Mouse (Mus musculus) midbrain, embryonic 14.5 days (tissue): Measurements from ENCODE around the gene Nr0b2. TPM values are rescaled to one million over a fixed set of nuclear protein-coding genes. Genes with fewer than 3 reads are reported as not detected.

ENCODE experiments used
- ATAC-seq: fragments of 200-750 bp; cut with Nextera tagmentation; 2 replicates; pipeline ENCODE4 v1.8.0; 2017; ENCODE audit warnings: moderate number of reproducible peaks, moderate library complexity; ENCODE audit not compliant: low FRiP score, low TSS enrichment
- DNase-seq: peaks from one replicate; pipeline ENCODE4 v3.0.0-alpha.2; 2015
- H3K27ac ChIP-seq: fragments of 300-500 bp; sonication (generic); replicated peaks from 2 replicates; pipeline ENCODE4 v1.5.1; 2014; ENCODE audit warnings: mild to moderate bottlenecking, low read depth, low read length, moderate library complexity
- H3K27me3 ChIP-seq: fragments of 300-500 bp; sonication (generic); 2 replicates; pipeline ENCODE4 v1.6.1; 2014; ENCODE audit warnings: low read length, control low read depth, mixed read lengths; ENCODE audit not compliant: control insufficient read depth, insufficient read depth
- H3K36me3 ChIP-seq: fragments of 300-500 bp; sonication (generic); 2 replicates; pipeline ENCODE4 v1.6.1; 2014; ENCODE audit warnings: low read length, control low read depth; ENCODE audit not compliant: control insufficient read depth, insufficient read depth
- H3K4me1 ChIP-seq: fragments of 300-500 bp; sonication (generic); 2 replicates; pipeline ENCODE4 v1.6.1; 2014; ENCODE audit warnings: mild to moderate bottlenecking, antibody characterized with exemption, low read length, control low read depth; ENCODE audit not compliant: control insufficient read depth, insufficient read depth
- H3K4me2 ChIP-seq: fragments of 300-500 bp; sonication (generic); 2 replicates; pipeline ENCODE4 v1.6.1; 2014; ENCODE audit warnings: mild to moderate bottlenecking, low read length, moderate library complexity
- H3K4me3 ChIP-seq: fragments of 300-500 bp; sonication (generic); replicated peaks from 2 replicates; pipeline ENCODE4 v1.5.1; 2014; ENCODE audit warnings: low read depth, low read length
- H3K9ac ChIP-seq: fragments of 300-500 bp; sonication (generic); replicated peaks from 2 replicates; pipeline ENCODE4 v1.6.1; 2014; ENCODE audit warnings: mild to moderate bottlenecking, low read length, moderate library complexity
- H3K9me3 ChIP-seq: fragments of 300-500 bp; sonication (generic); 2 replicates; pipeline ENCODE4 v1.6.1; 2016; ENCODE audit warnings: low read length, control low read depth, mixed read lengths; ENCODE audit not compliant: control insufficient read depth
- WGBS: fragments of 180-500 bp; shearing (Covaris S2); extraction: QIAGEN DNeasy Blood & Tissue Kit; methylation state at CpG from one replicate; pipeline ENCODE4 v1.1.7; 2014; 5-methylcytosine and 5-hydroxymethylcytosine counted together
- microRNA-seq: library from miRNA; unstranded; fragments of <30 nt; microRNA quantifications from one replicate; pipeline ENCODE4, GENCODE M21; 2016
- polyA plus RNA-seq: library from polyadenylated mRNA; unstranded; fragments of >200 nt; fragmentation: Nextera tagmentation; extraction: Ambion mirVana; gene quantifications from 2 replicates; pipeline ENCODE4 v1.2.1, GENCODE M21; 2014

Gene Nr0b2
- polyA plus RNA-seq, 1 experiment from 2014 or later: not detected

GRCm38 (mm10) chr4:133605330-133605729 is 52.2 kb downstream of the Nr0b2 start:
- ATAC-seq: no peak
- Histone ChIP-seq H3K9me3 (no peaks in the 10 kb centered on the region), H3K36me3 (peaks cover 49% of the 10 kb centered on the region), H3K4me1 (no peaks in the 10 kb centered on the region), H3K4me3 (no peak overlapping the region), H3K9ac (no peak overlapping the region), H3K27ac (no peak overlapping the region), H3K27me3 (peaks cover 17% of the 10 kb centered on the region), H3K4me2 (no peak overlapping the region)
- no peak for DNase-seq
- 58% methylated on average over 9 of the region's 9 CpGs for WGBS

Small RNA genes within 50 kb of the gene (microRNA-seq; reads per million reads assigned to microRNA genes)
- not detected for gene Gm23158

Other genes starting within 250 kb of the Nr0b2 start
- gene Wdtc1, start 199.9 kb upstream of the Nr0b2 start, polyA plus RNA-seq: 21.3 and 24.9 TPM in 2 replicates
- 8.2 and 8.3 TPM in 2 replicates for gene Slc9a1, start 183.7 kb upstream of the Nr0b2 start, polyA plus RNA-seq
- 0.09 and 0.15 TPM in 2 replicates for gene Tent5b, start 73.2 kb upstream of the Nr0b2 start, polyA plus RNA-seq
- gene Trnp1, start 54.8 kb upstream of the Nr0b2 start, polyA plus RNA-seq: 5.5 and 7.8 TPM in 2 replicates
- gene Kdf1, start 34.4 kb upstream of the Nr0b2 start, polyA plus RNA-seq: 0.19 and 0.37 TPM in 2 replicates
- 162 and 163 TPM in 2 replicates for gene Nudc, start 7.4 kb upstream of the Nr0b2 start, polyA plus RNA-seq
- gene Gpatch3, start 21.4 kb downstream of the Nr0b2 start, polyA plus RNA-seq: 6.4 and 7.3 TPM in 2 replicates
- 20.3 and 21.4 TPM in 2 replicates for gene Gpn2, start 31.0 kb downstream of the Nr0b2 start, polyA plus RNA-seq
- 0.88 and 1.3 TPM in 2 replicates for gene Sfn, start 48.8 kb downstream of the Nr0b2 start, polyA plus RNA-seq
- 3.8 and 5.8 TPM in 2 replicates for gene Zdhhc18, start 96.8 kb downstream of the Nr0b2 start, polyA plus RNA-seq
- gene Pigv, start 119.3 kb downstream of the Nr0b2 start, polyA plus RNA-seq: 9.4 and 10.8 TPM in 2 replicates
- 38.5 and 46.7 TPM in 2 replicates for gene Arid1a, start 203.4 kb downstream of the Nr0b2 start, polyA plus RNA-seq